In the genomic region with DNA sequence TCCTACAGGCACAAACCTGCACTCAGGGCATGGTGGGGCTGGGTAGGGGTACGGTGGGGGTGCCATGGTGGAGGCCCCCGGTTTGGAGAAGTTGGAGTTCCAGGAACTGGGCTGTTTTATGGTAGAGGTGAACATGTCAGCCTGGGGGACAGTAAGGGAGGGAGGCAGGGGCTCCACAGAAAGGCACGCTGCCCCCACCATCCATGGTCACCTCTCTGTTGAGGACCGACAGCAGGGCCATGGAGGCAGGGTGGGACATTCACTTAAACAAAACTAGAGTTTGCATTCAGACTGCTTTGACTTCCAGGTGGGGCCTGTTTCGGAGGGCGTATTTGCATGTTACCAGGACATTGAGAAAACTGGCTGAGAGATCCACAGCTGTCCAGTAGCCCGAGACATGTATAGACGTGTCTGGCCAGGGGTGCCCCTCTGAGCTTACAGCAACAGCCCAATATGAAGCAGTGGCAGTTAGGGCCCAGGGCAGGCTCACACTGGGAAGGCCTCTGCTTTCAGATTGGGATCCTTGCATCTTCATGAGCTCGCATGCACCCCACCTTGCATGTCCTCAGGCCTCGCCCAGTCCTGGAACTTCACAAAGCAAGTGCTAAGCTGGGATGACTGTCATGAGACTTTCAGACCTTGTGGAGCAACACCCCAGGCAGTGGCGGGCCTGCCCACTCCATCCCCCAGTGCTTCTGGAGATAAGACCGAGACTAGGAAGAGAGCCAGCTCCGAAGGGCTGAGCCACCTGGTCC, we compare ENCODE assay signal across 8 mouse cellular contexts. TPM values are rescaled to one million over a fixed set of nuclear protein-coding genes. Genes with fewer than 3 reads are reported as not detected.
DNase-seq lines count a peak whose midpoint lies in the region; ATAC-seq and TF ChIP-seq lines count a peak whose summit lies in the region.

No protein-coding gene starts in this region.

- WGBS in liver, embryonic 12.5 days (ENCODE audit: insufficient replicate concordance), result 55% methylated on average over 13 of the region's 13 CpGs
- 72% methylated on average over 13 of the region's 13 CpGs for WGBS in midbrain, embryonic 16.5 days

- peak overlapping the region; percentile 55 for H3K27ac ChIP-seq in ES-E14 (ENCODE audit: insufficient read depth, low read depth, low read length, poor library complexity, severe bottlenecking)
- H3K27ac ChIP-seq in liver, embryonic 12.5 days, result no peak overlapping the region
- no peak overlapping the region for H3K27ac ChIP-seq in midbrain, embryonic 16.5 days (ENCODE audit: low read length)

- in situ Hi-C loops in ES-E14 (cut with MboI; ENCODE audit: low sequenced_read_pairs in 2 of 2, unreplicated experiment in 2 of 2), result no loop called here

- intact Hi-C loops in left cerebral cortex, postnatal 10 days (cut with DNase I), result loop anchor here (10.0 kb wide), 1 partner anchor 51 kb away; no protein-coding TSS in a partner anchor

- peak; percentile 56 to 77 for DNase-seq in adrenal gland, adult (ENCODE audit: inconsistent age in 2 of 2, low spot score in 1 of 2)
- no peak for DNase-seq in adrenal gland, postnatal 4 days (ENCODE audit: low spot score in 2 of 2)
- DNase-seq in ES-E14 (ENCODE audit: low read depth, low spot score), result peak; percentile 36
- peak; percentile 47 for DNase-seq in gastrocnemius, postnatal 10 days
- DNase-seq in testis, postnatal 14 days (ENCODE audit: low spot score), result peak; percentile 77
- no peak for DNase-seq in left cerebral cortex, postnatal 10 days (ENCODE audit: extremely low spot score in 1 of 2, low spot score in 2 of 2)

- H3K9me3 ChIP-seq in ES-E14 (ENCODE audit: control insufficient read depth, insufficient read depth, low read depth, low read length), result no peaks in the 10 kb centered on the region
- no peaks in the 10 kb centered on the region for H3K9me3 ChIP-seq in liver, embryonic 12.5 days (replicated peaks)
- no peaks in the 10 kb centered on the region for H3K9me3 ChIP-seq in midbrain, embryonic 16.5 days (replicated peaks; ENCODE audit: control insufficient read depth, low read length, poor library complexity, severe bottlenecking)

- H3K36me3 ChIP-seq in ES-E14 (ENCODE audit: control insufficient read depth, insufficient read depth, low read length, poor library complexity, severe bottlenecking), result no peaks in the 10 kb centered on the region
- H3K36me3 ChIP-seq in liver, embryonic 12.5 days, result no peaks in the 10 kb centered on the region
- H3K36me3 ChIP-seq in midbrain, embryonic 16.5 days (ENCODE audit: control insufficient read depth, insufficient read depth, low read length), result no peaks in the 10 kb centered on the region

- no peak overlapping the region for H3K4me2 ChIP-seq in liver, embryonic 12.5 days
- H3K4me2 ChIP-seq in midbrain, embryonic 16.5 days (ENCODE audit: low read length), result no peak overlapping the region

- H3K4me3 ChIP-seq in ES-E14 (ENCODE audit: insufficient read depth in 1 of 2, low read depth in 1 of 2, low read length in 2 of 2, poor library complexity in 1 of 2, severe bottlenecking in 1 of 2), result peak overlapping the region; percentile 45 to 57; a peak in 2 of 4 replicates
- H3K4me3 ChIP-seq in liver, embryonic 12.5 days, result no peak overlapping the region
- H3K4me3 ChIP-seq in midbrain, embryonic 16.5 days (ENCODE audit: low read depth, low read length), result no peak overlapping the region

- peaks cover 4 to 45% of the 10 kb centered on the region in 2 experiments; a peak in 3 of 4 replicates for H3K4me1 ChIP-seq in ES-E14 (ENCODE audit: control insufficient read depth in 2 of 2, insufficient read depth in 2 of 2, low read length in 2 of 2, poor library complexity in 1 of 2)
- peaks cover 15% of the 10 kb centered on the region; the same call in 1 of the 2 replicates for H3K4me1 ChIP-seq in liver, embryonic 12.5 days
- H3K4me1 ChIP-seq in midbrain, embryonic 16.5 days (ENCODE audit: control insufficient read depth, insufficient read depth, low read length), result no peaks in the 10 kb centered on the region; the same call in 1 of the 2 replicates

- 0 out of 2 replicates have a peak, but pooled peaks have one; percentile 21 for ATAC-seq in liver, embryonic 12.5 days
- ATAC-seq in midbrain, embryonic 16.5 days, result no peak

- H3K27me3 ChIP-seq in liver, embryonic 12.5 days (replicated peaks), result peaks cover 40% of the 10 kb centered on the region
- no peaks in the 10 kb centered on the region for H3K27me3 ChIP-seq in midbrain, embryonic 16.5 days (ENCODE audit: control insufficient read depth, insufficient read depth, low read depth, low read length)

- H3K9ac ChIP-seq in ES-E14 (ENCODE audit: insufficient read depth, low read depth, low read length, poor library complexity, severe bottlenecking), result peak overlapping the region; percentile 66; the same call in 1 of the 2 replicates
- H3K9ac ChIP-seq in liver, embryonic 12.5 days, result no peak overlapping the region
- H3K9ac ChIP-seq in midbrain, embryonic 16.5 days (ENCODE audit: low read depth, low read length), result no peak overlapping the region

TF ChIP-seq in ES-E14, 5 proteins besides CTCF, POLR2A, EP300 and RAD21:
- TF ChIP-seq CHD2 (IDR thresholded peaks at IDR 0.05; ENCODE audit: low read depth, low read length), result no peak
- TF ChIP-seq ZNF384 (IDR thresholded peaks at IDR 0.05; ENCODE audit: low read depth, low read length), result no peak
- TF ChIP-seq ZC3H11A (IDR thresholded peaks at IDR 0.05; ENCODE audit: borderline replicate concordance, low read depth, low read length), result no peak
- TF ChIP-seq MAFK (IDR thresholded peaks at IDR 0.05; ENCODE audit: insufficient read depth, low read depth, low read length), result no peak
- TF ChIP-seq HCFC1 (IDR thresholded peaks at IDR 0.05; ENCODE audit: borderline replicate concordance, insufficient read depth, low read length), result no peak

RNA-seq across cellular contexts. Expression of a gene that starts 8.7 kb away (rescaled TPM):
- 10 to 100 TPM in 1 of 2 experiments, 1 to 10 TPM in 1; 9.8 to 12.0 TPM for total RNA-seq in adrenal gland, postnatal 4 days (2021)
- total RNA-seq in ES-E14 (2012; rRNA removed), result 22.8 and 25.2 TPM in 2 replicates
- 10 to 100 TPM; 12.2 to 18.6 TPM for total RNA-seq in gastrocnemius, postnatal 10 days (2021)
- polyA plus RNA-seq in liver, embryonic 12.5 days (2016; fragmentation: Nextera tagmentation; extraction: Ambion mirVana), result 0.13 and 0.23 TPM in 2 replicates
- total RNA-seq in left cerebral cortex, postnatal 10 days (2021), result 10 to 100 TPM; 13.8 to 14.5 TPM
- 1.4 and 2.0 TPM in 2 replicates for polyA plus RNA-seq in midbrain, embryonic 16.5 days (2015; fragmentation: Nextera tagmentation; extraction: Ambion mirVana)

RNA-seq across cellular contexts. Expression of a gene that starts 15.0 kb away (rescaled TPM):
- total RNA-seq in adrenal gland, postnatal 4 days (2021), result 1 to 10 TPM; 8.2 to 10.0 TPM
- total RNA-seq in ES-E14 (2012; rRNA removed), result 3.1 and 5.0 TPM in 2 replicates
- total RNA-seq in gastrocnemius, postnatal 10 days (2021), result 1 to 10 TPM in 1 of 2 experiments, under 1 TPM in 1; 0.75 to 1.7 TPM
- 1.1 and 1.2 TPM in 2 replicates for polyA plus RNA-seq in liver, embryonic 12.5 days (2016; fragmentation: Nextera tagmentation; extraction: Ambion mirVana)
- 10 to 100 TPM; 14.6 to 16.5 TPM for total RNA-seq in left cerebral cortex, postnatal 10 days (2021)
- 25.2 and 26.1 TPM in 2 replicates for polyA plus RNA-seq in midbrain, embryonic 16.5 days (2015; fragmentation: Nextera tagmentation; extraction: Ambion mirVana)

RNA-seq across cellular contexts. Expression of a gene that starts 33.3 kb away (rescaled TPM):
- total RNA-seq in adrenal gland, postnatal 4 days (2021), result 10 to 100 TPM; 11.8 to 15.2 TPM
- 2.4 and 4.7 TPM in 2 replicates for total RNA-seq in ES-E14 (2012; rRNA removed)
- total RNA-seq in gastrocnemius, postnatal 10 days (2021), result 1 to 10 TPM; 7.3 to 9.1 TPM
- polyA plus RNA-seq in liver, embryonic 12.5 days (2016; fragmentation: Nextera tagmentation; extraction: Ambion mirVana), result 7.9 and 8.0 TPM in 2 replicates
- 10 to 100 TPM in 1 of 2 experiments, 1 to 10 TPM in 1; 10.0 to 11.9 TPM for total RNA-seq in left cerebral cortex, postnatal 10 days (2021)
- polyA plus RNA-seq in midbrain, embryonic 16.5 days (2015; fragmentation: Nextera tagmentation; extraction: Ambion mirVana), result 4.9 and 5.9 TPM in 2 replicates

RNA-seq across cellular contexts. Expression of a gene that starts 35.4 kb away (rescaled TPM):
- 10 to 100 TPM; 31.1 to 32.5 TPM for total RNA-seq in adrenal gland, postnatal 4 days (2021)
- total RNA-seq in ES-E14 (2012; rRNA removed), result 74.8 and 78.2 TPM in 2 replicates
- total RNA-seq in gastrocnemius, postnatal 10 days (2021), result 10 to 100 TPM in 1 of 2 experiments, 1 to 10 TPM in 1; 9.4 to 12.0 TPM
- 82.0 and 86.0 TPM in 2 replicates for polyA plus RNA-seq in liver, embryonic 12.5 days (2016; fragmentation: Nextera tagmentation; extraction: Ambion mirVana)
- 10 to 100 TPM; 11.5 TPM for total RNA-seq in left cerebral cortex, postnatal 10 days (2021)
- polyA plus RNA-seq in midbrain, embryonic 16.5 days (2015; fragmentation: Nextera tagmentation; extraction: Ambion mirVana), result 32.6 and 37.6 TPM in 2 replicates

Comparison
In these comparisons a context has a peak if more than half of its experiments do, and no peak if none do; other contexts are left out.
1. DNase-seq: peak in adrenal gland, adult (2 of 2), ES-E14 (single experiment), gastrocnemius, postnatal 10 days (single experiment) and testis, postnatal 14 days (single experiment); none in adrenal gland, postnatal 4 days (0 of 2) and left cerebral cortex, postnatal 10 days (0 of 2).
2. H3K4me3 ChIP-seq: peak in ES-E14 (2 of 2); none in liver, embryonic 12.5 days (single experiment) and midbrain, embryonic 16.5 days (single experiment).